Mouse (Mus musculus) midbrain, embryonic 14.5 days (tissue): ENCODE results near the gene Gm20479. TPM values are rescaled to one million over a fixed set of nuclear protein-coding genes. Genes with fewer than 3 reads are reported as not detected.

Experiments used
- ATAC-seq: fragments of 200-750 bp; cut with Nextera tagmentation; 2 replicates; pipeline ENCODE4 v1.8.0; 2017; ENCODE audit warnings: moderate number of reproducible peaks, moderate library complexity; ENCODE audit not compliant: low FRiP score, low TSS enrichment
- DNase-seq: peaks from one replicate; pipeline ENCODE4 v3.0.0-alpha.2; 2015
- H3K27ac ChIP-seq: fragments of 300-500 bp; sonication (generic); replicated peaks from 2 replicates; pipeline ENCODE4 v1.5.1; 2014; ENCODE audit warnings: mild to moderate bottlenecking, low read depth, low read length, moderate library complexity
- H3K27me3 ChIP-seq: fragments of 300-500 bp; sonication (generic); 2 replicates; pipeline ENCODE4 v1.6.1; 2014; ENCODE audit warnings: low read length, control low read depth, mixed read lengths; ENCODE audit not compliant: control insufficient read depth, insufficient read depth
- H3K36me3 ChIP-seq: fragments of 300-500 bp; sonication (generic); 2 replicates; pipeline ENCODE4 v1.6.1; 2014; ENCODE audit warnings: low read length, control low read depth; ENCODE audit not compliant: control insufficient read depth, insufficient read depth
- H3K4me1 ChIP-seq: fragments of 300-500 bp; sonication (generic); 2 replicates; pipeline ENCODE4 v1.6.1; 2014; ENCODE audit warnings: mild to moderate bottlenecking, antibody characterized with exemption, low read length, control low read depth; ENCODE audit not compliant: control insufficient read depth, insufficient read depth
- H3K4me2 ChIP-seq: fragments of 300-500 bp; sonication (generic); 2 replicates; pipeline ENCODE4 v1.6.1; 2014; ENCODE audit warnings: mild to moderate bottlenecking, low read length, moderate library complexity
- H3K4me3 ChIP-seq: fragments of 300-500 bp; sonication (generic); replicated peaks from 2 replicates; pipeline ENCODE4 v1.5.1; 2014; ENCODE audit warnings: low read depth, low read length
- H3K9ac ChIP-seq: fragments of 300-500 bp; sonication (generic); replicated peaks from 2 replicates; pipeline ENCODE4 v1.6.1; 2014; ENCODE audit warnings: mild to moderate bottlenecking, low read length, moderate library complexity
- H3K9me3 ChIP-seq: fragments of 300-500 bp; sonication (generic); 2 replicates; pipeline ENCODE4 v1.6.1; 2016; ENCODE audit warnings: low read length, control low read depth, mixed read lengths; ENCODE audit not compliant: control insufficient read depth
- WGBS: fragments of 180-500 bp; shearing (Covaris S2); extraction: QIAGEN DNeasy Blood & Tissue Kit; methylation state at CpG from one replicate; pipeline ENCODE4 v1.1.7; 2014; 5-methylcytosine and 5-hydroxymethylcytosine counted together
- polyA plus RNA-seq: library from polyadenylated mRNA; unstranded; fragments of >200 nt; fragmentation: Nextera tagmentation; extraction: Ambion mirVana; gene quantifications from 2 replicates; pipeline ENCODE4 v1.2.1, GENCODE M21; 2014

The Gm20479 gene
- polyA plus RNA-seq: not detected in 2 replicates

- Histone ChIP-seq H3K4me3 (peak within 1 kb of the TSS; percentile 69), H3K4me2 (peak within 1 kb of the TSS; percentile 54), H3K27me3 (peaks cover 22% of the 10 kb centered on the region), H3K4me1 (peaks cover 15% of the 10 kb centered on the region), H3K27ac (no peak within 1 kb of the TSS), H3K36me3 (peaks cover 16% of the 10 kb centered on the region), H3K9me3 (no peaks in the 10 kb centered on the region), H3K9ac (no peak within 1 kb of the TSS; the same call in 1 of the 2 replicates)
- no peak for ATAC-seq
- no peak for DNase-seq
- 6% methylated on average over 27 of the region's 27 CpGs for WGBS
Measured at GRCm38 (mm10) chr7:27356861-27357594, at the start of gene Gm20479. TSS of gene Gm20479 (minus strand) at chr7:27357419.

DNA sequence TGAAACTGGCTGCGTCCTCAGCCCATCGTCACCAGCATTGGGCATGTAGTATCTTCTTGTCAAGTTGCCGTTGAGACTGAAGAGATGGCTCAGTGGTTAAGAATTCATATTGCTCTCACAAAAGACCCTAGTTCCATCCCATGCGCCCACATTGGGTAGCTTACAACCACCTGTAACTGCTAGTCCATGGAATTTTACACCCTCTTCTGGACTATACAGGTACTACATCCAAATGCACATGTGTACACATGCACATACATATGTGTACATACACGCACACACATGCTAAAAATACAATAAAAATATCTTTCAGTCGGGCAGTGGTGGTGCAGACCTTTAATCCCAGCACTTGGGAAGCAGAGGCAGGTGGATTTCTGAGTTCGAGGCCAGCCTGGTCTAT, 49.3 kb upstream of the Gm20479 start:
- Histone ChIP-seq H3K4me2 (no peak overlapping the region), H3K9ac (no peak overlapping the region), H3K4me3 (no peak overlapping the region), H3K4me1 (peaks cover 7% of the 10 kb centered on the region; the same call in 1 of the 2 replicates), H3K27ac (no peak overlapping the region), H3K36me3 (no peaks in the 10 kb centered on the region), H3K9me3 (peaks cover 5% of the 10 kb centered on the region; the same call in 1 of the 2 replicates), H3K27me3 (peaks cover 77% of the 10 kb centered on the region)
- WGBS: 82% methylated on average over 7 of the region's 7 CpGs
- no peak for ATAC-seq
- DNase-seq: no peak

DNA sequence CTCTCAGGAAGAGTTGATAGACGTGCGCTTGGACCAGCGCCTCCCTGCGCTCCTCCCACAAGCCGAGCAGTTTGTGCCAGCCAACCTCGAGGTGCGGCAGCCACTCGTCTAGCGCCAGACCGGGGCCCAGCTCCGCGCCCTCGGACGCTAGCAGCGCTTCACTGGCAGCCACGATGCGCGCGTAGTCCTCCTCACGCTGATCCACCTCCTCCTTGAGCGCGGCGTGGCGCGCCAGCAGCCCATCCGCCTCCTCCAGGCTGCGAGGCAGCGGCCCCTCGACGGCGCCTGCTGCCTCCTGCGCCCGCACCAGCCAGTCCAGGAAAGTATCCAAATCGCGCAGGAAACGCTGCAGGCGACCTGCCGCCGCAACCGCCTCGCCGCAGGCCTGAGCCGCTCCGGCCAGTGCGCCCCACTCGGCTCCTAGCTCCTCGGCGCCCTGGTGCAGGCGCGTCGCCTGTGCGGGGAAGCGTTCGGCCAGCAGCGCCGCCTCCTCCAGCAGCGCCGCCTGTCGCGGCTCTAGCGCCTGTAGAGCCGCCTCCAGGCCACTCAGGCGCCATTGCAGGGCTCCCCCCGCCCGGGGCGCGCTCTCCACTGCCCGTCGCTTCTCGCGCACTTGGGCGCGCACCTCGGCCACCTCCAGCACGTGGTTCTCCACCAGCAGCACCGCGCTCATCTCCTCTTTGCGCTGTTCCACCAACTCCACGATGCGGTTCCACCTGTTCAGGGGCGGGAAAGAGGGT, 47.2 kb upstream of the Gm20479 start:
- no peak overlapping the region for H3K27ac ChIP-seq
- H3K4me1 ChIP-seq: peaks cover 7% of the 10 kb centered on the region; the same call in 1 of the 2 replicates
- no peaks in the 10 kb centered on the region for H3K36me3 ChIP-seq
- no peak overlapping the region for H3K4me2 ChIP-seq
- peak; percentile 37 for DNase-seq
- H3K4me3 ChIP-seq: peak overlapping the region; percentile 3; the same call in 1 of the 2 replicates
- WGBS: 6% methylated on average over 81 of the region's 81 CpGs
- H3K27me3 ChIP-seq: peaks cover 79% of the 10 kb centered on the region
- H3K9me3 ChIP-seq: peaks cover 5% of the 10 kb centered on the region; the same call in 1 of the 2 replicates
- no peak overlapping the region for H3K9ac ChIP-seq
- no peak for ATAC-seq

- ATAC-seq (no peak), DNase-seq (peak; percentile 73)
- Histone ChIP-seq H3K27ac (no peak overlapping the region), H3K36me3 (0 out of 2 replicates have a peak, but pooled peaks cover 2% of the 10 kb centered on the region), H3K9me3 (peaks cover 5% of the 10 kb centered on the region; the same call in 1 of the 2 replicates), H3K4me3 (no peak overlapping the region), H3K4me2 (no peak overlapping the region), H3K4me1 (no peaks in the 10 kb centered on the region), H3K27me3 (peaks cover 67% of the 10 kb centered on the region), H3K9ac (no peak overlapping the region)
- 11% methylated on average over 16 of the region's 16 CpGs for WGBS
Measured at GRCm38 (mm10) chr7:27402675-27403074, 45.5 kb upstream of the Gm20479 start.

GRCm38 (mm10) chr7:27400545-27400944, 43.3 kb upstream of the Gm20479 start:
- Histone ChIP-seq H3K4me2 (no peak overlapping the region), H3K36me3 (0 out of 2 replicates have a peak, but pooled peaks cover 2% of the 10 kb centered on the region), H3K9me3 (peaks cover 5% of the 10 kb centered on the region; the same call in 1 of the 2 replicates), H3K9ac (no peak overlapping the region), H3K4me1 (no peaks in the 10 kb centered on the region), H3K4me3 (no peak overlapping the region), H3K27ac (no peak overlapping the region), H3K27me3 (peaks cover 65% of the 10 kb centered on the region)
- 84% methylated on average over 7 of the region's 7 CpGs for WGBS
- DNase-seq (no peak), ATAC-seq (no peak)

DNA sequence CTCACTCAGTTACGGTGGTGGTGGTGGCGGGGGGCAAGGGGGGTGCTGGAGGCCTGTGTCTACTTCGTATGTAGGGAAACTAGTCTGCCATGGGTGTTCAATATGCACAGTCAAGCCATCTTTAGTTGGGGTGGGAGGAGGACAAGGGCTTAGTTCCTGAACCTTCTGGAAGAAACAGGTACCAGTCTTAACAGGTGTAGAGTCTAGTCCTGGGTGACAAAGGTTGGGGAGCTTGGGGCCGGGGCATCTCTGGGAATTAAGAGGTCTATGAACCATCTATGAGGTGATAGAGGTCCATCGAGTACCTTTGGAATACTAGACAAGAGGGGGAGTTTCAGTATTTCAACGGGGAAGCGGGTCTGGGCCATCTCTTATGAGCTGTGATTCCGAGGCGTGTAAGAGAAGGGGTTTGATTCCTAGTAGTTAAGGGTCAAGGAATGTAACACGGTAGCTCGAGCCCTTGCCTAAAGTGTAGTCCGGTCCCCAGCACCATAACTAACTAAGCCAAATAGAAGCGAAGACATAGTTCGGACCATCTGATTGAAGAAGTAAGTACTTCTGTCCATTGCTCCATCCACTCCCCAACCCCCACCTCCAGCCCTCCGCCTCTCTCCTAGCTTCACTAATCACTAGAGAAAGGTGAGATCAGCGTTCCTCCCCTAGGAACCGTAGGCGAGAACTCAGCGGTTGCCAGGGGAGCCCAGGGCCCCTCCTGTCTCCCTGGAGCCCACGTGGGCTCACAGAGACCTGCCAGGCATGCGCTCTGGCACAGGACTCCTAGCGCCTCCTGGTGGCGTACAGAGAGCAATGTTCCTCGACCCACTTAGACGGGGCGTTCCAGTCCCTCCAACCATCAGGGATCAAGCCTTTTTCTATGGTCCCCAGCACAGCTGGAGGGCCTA, 40.1 kb upstream of the Gm20479 start:
- 17% methylated on average over 26 of the region's 26 CpGs for WGBS
- DNase-seq (peak; percentile 70), ATAC-seq (no peak)
- Histone ChIP-seq H3K9me3 (no peaks in the 10 kb centered on the region), H3K9ac (no peak overlapping the region), H3K27ac (no peak overlapping the region), H3K27me3 (peaks cover 64% of the 10 kb centered on the region), H3K36me3 (0 out of 2 replicates have a peak, but pooled peaks cover 2% of the 10 kb centered on the region), H3K4me1 (no peaks in the 10 kb centered on the region), H3K4me3 (no peak overlapping the region), H3K4me2 (0 out of 2 replicates have a peak overlapping the region, but pooled peaks have one; percentile 88)

DNA sequence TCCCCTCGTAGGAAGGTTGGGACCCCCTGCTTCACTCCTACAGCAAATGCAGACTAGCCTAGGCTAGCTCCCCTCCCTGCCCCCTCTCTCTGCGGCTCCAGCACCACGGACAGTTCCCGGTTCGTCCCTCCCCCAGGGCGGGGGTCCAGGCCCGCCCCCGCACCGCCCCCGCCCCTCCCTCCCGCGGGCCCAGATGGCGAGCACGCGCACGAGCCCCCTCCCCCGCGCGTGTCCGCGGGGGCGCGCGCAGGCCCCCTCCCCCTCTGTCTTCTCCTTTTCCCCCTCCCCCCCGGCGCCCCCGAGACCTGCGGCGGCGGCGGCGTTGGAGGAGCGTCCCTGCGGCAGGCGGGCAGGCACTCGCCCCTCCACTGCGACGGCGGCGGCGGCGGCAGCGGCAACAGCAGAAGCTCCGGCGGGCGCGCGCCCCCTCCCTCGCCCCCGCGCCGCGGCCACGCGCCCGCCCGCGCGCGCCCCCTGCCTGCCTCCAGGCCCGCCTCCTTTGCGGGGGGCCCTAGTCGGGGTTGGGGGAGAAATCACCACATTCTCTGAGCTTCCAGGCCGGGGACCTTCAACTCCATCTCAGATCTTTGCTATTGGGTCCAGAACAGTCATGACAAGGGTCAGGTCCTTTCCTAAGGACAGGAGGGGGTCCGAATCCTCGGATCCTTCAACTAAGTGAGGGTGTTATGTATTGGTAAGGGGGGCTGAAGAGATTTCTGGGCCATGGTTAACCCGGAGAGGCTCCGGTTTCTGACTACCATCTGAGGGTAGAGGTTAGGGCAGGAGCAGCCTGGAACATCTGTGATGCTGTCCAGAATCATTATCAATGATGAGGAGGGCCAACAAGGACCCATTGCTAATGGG, 39.2 kb upstream of the Gm20479 start:
- Histone ChIP-seq H3K27ac (no peak overlapping the region), H3K27me3 (peaks cover 70% of the 10 kb centered on the region), H3K36me3 (0 out of 2 replicates have a peak, but pooled peaks cover 2% of the 10 kb centered on the region), H3K4me2 (peak overlapping the region; percentile 88), H3K9me3 (no peaks in the 10 kb centered on the region), H3K9ac (peak overlapping the region; percentile 66), H3K4me3 (peak overlapping the region; percentile 49), H3K4me1 (no peaks in the 10 kb centered on the region)
- DNase-seq (peak; percentile 76), ATAC-seq (peak; percentile 37; the same call in 1 of the 2 replicates)
- 2% methylated on average over 56 of the region's 68 CpGs for WGBS
